Mouse (Mus musculus): Measurements from ENCODE around the gene Fbxw8. TPM values are rescaled to one million over a fixed set of nuclear protein-coding genes. Genes with fewer than 3 reads are reported as not detected.

Gene Fbxw8
- polyA plus RNA-seq, 3 experiments from 2014 or later, result 3.2 to 3.5 (median 3.3) TPM

DNA sequence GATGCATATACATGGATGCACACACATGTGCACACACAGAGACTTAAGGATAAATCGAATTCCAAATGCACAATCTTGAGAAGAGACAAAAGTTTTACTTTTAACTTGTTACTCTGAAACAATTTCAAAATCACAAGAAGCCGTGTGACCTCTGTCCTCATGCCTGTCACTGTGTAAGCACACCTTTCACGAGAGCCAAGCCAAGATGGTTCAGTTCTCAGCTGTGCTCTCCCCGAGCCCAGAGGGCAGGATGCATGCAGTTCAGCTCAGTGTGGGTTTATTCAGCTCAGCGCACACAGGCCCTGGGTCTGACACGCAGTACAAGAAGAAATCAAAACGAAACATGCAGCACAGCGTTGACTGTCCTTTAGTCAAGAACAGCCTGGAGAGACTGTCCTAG is 49.7 kb downstream of the Fbxw8 start:
- ATAC-seq, result no peak

DNA sequence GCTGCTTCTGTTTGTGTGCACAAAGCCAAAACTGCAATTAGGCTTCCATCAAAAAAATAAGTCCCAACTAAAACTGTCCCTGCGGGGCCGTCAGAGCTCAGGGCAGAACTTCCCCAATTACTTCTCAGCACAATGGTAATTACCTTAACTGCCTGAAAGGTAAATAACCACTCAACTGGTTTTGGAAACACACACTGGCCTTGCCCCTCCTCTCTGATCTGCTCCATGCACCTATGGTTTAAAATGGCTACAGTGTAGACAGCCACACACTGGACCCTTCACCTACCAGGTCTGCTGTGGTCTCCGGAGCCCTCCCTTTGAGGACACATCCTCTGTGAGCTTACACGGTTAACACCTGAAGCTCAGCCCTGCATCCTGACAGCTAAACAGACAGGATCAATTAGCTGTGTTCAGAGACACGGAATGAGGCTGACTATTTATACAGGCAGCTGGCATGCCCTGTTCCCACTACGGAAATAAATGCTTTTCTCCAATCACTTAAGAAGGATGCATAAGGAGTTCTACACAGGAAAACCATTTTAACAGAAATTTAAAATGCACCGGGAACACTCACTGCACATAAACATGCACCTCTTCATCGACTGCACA is 55.3 kb downstream of the Fbxw8 start:
- no peak for ATAC-seq

DNA sequence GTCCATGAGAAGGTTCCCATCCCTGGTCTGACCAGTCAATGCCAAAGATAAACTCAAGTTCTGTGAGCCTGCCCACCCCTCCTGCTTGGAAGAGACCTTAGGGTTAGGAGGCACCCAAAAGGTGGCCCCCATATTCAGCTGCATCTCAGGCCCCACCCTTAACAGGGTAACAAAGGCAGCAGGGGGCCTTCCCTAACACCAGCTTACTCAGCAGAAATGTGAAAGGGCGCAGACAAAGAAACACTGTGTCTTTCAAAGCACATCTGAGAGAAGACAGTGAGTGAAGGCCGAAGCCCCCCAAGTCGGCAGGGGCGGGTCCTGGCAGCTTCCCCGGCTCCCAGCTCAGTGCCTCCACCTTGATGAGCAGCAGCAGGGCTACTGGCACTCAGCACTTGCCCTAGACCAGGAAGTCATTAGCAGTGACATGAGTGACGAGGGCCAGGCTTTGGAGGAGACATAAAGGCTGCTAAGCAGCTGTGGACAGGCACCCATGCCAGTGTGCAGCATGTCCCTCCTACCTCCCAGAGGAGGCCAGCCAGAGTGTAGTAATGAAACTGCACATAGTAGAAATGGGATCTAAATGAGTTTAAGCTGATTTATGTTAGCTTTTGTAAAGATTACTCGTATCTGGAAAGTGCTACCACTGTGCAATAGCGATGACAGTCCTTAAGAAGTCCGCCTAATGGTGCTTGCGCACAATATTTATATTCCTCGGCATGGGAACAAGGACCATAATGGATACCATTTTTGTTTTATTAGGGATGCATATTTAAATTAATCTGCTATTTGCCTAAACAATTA is 56.0 kb downstream of the Fbxw8 start:
- ATAC-seq, result no peak

DNA sequence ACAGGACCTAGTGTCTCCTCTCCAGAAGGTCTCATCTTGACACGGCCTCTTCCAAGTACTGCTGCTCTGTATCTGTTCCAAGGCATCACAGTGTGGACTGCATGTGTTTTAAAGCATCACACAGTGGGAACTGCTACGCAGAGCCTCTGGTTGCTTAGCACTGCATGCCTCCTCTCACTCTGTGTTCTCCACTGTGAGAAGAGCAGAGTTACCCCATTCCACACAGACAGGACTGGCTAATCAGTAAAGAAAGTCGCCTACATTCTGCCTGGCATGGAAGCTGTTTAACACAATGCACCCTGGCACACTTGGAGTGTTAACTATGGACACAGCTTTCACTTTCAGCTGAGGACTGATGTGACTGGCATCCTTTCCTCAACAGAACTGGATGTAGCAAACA is 58.9 kb downstream of the Fbxw8 start:
- no peak for ATAC-seq

DNA sequence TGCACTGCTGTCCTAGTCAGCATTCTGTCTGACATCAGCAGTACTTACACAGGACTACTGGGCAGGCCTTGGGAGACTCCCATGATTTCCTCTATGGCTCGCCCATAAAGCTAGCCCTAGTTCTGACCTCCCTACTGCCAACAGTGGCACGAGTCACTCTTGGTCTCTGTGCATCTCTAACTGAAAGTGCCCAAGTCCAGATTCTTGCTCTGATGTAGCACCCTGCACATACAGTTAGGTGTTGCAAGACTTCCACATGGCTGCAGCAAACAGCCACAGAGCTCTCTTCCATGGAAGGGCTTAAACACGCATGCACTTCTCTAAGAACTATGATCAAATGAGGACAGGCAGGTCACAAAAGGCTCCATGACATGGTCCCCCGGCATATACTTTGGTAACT is 59.4 kb downstream of the Fbxw8 start:
- ATAC-seq, result no peak

DNA sequence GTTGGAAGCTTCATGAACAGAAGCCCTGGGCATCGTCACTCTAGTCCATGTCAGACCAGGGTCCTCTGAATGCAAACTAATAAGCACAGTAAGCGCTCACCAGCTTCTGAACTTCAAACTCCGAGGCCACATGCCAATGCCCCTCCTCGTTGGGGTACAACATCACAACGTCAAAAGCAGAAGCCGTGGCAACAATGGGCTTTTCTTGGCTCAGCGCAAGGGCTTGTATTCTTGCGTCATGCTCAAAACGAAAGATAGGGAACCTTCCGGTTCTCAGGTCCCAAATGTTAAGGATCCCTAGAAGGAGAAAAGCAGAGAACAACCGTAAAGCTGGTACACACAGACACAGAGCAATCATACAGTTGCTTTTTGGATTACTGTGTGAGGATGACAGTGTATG is 59.8 kb downstream of the Fbxw8 start:
- no peak for ATAC-seq

DNA sequence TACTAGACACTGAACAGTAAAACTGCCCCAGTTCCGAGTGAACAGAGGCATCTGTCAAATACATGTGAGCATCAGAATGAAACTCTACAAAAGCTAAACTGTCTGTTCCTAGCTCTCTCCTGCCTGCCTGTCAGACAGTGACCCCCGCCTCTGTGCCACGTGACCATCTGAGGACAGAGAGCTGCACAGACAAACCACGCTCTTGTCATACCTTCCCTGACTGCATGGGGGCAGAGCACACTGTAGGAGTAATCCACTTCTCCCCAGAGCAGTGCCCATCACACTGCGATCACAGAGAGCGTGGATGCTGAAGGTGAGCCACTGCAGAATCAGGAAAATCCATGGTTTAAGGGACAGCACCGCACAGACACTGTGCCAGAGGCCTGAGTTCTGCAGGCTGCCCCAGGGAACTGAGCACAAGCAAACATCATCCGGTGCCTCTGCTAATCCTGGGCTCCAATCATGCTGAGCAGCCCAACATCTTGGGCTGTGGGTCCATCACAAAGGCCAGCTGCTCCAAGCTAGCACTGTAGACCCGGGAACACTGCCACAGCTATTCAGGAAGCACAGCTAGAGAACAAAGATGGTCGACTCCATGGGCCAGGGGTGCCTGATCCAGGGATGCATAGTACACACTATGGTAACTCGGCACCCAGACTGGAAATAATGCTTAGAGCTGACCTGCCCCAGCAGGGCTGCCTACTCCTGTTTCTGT is 61.8 kb downstream of the Fbxw8 start:
- ATAC-seq, result no peak

DNA sequence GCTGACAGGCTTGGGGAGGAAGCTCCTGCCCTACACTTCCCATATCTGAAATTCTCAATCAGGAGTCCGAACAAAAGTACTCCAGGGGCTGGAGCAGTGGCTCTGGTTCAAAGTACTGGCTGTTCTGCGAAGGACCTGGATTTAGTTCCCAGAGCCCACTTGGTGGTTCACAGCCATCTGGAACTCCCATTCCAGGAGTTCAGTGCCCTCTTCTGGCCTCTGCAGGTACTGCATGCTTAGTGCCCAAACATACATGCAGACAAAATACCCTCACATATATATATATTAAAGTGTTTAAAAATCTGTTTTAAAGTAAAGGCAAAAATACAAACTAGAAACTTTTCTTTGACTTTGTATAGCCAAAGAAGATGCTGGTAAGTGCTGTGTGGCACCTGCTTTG is 64.4 kb downstream of the Fbxw8 start:
- ATAC-seq, result no peak

DNA sequence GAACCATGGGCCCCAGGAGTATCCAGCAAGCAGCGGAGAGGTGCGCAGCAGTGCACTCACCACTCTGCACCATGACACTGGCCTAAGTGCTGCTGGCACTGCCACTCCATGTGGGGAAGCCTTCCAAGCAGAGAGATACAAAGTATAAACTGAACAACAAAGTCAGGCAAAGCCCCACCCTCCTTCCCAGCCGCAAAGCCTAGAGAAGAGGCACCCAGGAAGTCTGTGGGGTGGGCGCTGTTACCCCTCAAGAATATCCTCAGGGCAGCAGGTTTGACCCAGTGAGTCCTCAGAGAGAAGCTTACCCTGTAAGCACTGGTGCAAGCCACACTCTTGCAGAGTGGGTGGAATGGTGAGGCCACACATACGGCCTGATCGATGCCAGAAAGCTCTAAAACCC is 65.2 kb downstream of the Fbxw8 start:
- no peak for ATAC-seq

DNA sequence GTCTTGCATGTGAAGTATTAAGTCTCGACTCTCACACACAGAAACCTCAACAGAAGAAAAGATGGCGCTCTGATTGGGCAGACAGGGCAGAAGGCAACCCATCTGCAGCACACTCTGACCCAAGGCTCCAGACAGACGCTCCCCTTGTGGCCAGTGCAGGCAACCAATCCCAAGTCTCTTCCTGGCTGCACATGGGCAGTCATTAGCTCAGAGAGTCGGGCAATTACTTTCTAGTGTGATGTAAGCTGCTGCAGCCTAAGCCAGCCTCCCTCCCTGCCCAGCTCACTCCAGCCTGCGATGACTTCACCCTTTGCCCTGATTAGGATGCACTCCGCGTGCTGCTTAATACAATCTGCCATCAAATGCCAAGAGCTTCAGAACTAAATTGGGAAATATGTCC is 66.2 kb downstream of the Fbxw8 start:
- no peak for ATAC-seq

DNA sequence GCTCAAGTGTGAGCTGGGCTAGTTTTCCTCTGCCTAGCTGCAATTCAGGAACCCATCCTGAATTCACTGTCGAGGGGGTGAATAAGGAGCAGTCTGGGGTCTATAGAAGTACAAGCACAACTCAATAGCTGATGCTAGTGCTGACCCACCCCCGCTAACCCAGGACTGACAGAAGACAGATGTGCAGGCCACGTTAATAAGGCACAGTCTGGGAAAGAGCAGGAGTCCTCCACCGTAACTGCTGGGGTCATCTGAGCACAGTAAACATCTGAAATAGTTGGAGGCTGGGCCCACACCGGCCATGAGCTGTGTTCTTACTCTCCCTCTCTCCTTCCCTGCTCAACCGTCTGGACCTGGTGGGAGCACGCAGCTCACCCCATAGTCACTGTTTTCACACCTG is 68.3 kb downstream of the Fbxw8 start:
- no peak for ATAC-seq

DNA sequence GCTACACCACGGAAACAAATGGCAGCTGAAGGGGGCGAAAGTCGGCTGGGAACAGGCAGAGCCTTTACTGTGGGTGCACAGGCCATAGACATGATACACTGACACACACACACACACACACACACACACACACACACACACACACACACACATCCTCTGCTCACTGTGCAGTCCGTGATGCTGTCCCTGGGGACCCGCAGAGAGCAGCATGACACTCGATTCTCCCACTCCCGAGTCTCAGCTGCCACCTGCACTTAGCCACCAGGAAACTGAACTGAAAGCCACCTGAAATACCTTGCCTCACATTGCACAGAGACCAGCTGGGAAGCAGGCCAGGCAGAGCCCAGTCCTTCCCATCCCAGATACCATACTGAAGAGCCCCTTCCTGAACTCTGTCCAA is 70.0 kb downstream of the Fbxw8 start:
- no peak for ATAC-seq

DNA sequence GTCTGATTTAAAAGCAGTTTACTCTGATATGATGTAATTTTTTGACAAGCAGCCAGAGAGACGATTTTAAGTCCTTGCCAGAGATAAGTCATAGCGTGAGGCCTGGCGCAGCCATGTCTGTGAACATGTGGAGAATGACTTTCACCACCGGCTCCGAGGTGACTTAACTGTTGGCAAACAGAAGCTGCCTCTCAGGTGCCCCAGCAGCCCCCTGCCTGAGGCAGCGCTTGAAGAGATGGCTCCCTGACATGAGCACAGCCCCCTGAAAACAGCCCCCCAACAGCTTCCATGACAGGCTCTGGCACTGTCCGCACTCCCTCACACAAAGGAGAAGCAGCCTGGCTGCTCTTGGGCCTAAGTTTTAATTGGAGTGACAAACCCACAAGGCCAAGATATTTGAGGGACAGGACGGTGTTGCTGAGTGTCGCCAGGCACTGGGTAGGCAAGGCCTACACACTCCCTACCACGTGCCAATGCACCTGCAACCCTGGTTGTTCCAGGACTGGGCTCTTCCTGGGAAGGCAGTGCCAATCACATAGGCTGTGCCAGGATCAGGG is 71.0 kb downstream of the Fbxw8 start:
- ATAC-seq, result no peak

DNA sequence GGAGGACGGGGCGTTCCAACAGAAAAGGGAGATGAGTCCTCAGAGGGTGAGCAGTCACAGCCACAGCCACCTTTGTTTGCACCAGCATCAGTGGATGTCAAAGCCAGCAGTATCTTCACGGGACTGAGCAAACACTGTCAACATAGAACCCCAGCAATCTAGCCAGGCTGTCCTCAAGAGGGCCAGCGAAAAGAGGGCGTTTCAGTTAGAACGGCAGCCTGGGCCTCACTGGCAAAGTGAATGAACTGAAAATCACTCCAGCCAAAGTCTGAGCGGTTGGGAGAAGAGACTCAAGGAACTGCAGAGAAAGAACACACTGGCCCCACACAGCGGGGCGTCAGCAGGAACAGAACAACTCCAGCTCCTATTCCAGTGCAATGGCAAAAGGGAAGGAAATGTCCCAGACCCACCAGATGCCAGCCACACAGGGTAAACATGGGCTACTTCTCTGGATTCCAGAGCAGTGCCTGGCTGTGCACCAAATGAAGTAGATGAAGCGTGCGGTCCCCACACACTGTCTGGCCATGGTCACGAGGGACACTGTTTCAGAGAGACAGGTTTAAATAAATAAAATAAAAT is 72.1 kb downstream of the Fbxw8 start:
- ATAC-seq, result no peak

DNA sequence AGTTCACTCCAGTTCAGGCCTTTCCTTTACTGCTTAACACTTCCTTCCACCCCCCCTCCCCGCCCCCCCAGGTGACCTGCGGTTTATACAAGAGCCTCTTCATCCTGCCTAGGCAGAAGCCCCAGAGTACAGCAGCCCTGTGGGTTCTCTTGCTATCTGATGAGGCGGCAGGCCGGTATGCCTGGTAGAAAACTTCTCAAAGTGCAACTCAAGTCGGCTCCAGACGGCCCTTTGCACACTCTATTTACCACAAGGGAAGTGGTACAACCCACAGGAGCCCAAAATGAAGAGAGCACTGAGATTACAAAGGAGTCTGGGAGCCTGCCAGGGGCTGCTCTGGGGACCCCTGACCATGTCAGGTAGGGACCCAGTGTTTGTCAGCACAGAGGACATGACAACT is 73.3 kb downstream of the Fbxw8 start:
- peak; percentile 94 for ATAC-seq

DNA sequence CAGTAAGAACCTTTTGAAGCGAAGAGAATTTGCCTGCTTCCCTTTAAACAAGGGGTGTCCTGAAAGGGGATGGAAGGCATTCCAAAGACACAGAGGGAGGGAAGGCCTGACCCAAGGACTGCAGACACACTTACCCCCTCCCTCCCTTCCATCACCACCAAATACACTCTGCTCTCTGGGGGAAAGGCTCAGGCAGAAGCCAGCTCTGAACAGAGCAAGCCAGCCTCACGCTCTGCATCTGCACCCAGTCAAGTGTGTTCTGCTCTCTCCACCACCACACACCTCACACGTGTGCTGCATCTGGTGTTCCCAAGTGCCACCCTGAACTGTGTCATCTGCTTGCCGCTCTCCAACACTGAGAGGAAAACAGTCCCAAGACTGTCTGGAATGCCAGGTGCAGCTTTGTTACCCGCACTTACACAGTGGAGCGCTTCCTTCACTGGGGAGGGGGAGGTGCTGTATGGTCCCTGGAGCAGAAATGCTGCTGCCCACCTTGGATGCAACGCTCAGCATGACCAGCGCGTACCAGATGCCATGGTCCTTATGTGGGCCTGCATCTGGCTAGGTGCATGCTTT is 73.8 kb downstream of the Fbxw8 start:
- ATAC-seq, result no peak

DNA sequence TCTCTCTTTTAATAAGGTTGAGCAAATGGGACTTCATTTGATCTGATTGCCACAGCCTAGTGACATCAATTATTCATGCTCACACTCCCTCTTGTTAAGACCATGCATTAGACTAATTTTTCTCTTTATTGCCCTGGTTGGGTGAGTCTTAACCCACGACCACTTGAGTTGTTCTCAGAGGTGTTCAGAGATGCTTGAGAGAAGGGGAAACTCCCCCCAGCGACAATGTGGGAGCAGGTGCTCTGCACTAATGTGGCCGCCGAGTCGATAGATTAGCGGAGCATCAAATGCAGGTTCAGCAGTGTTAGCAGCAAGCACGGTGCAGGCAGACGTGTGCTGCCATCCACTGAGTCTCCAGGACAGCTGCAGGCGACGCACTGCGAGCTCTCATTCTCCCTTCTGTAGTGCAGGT is 75.4 kb downstream of the Fbxw8 start:
- ATAC-seq, result no peak

DNA sequence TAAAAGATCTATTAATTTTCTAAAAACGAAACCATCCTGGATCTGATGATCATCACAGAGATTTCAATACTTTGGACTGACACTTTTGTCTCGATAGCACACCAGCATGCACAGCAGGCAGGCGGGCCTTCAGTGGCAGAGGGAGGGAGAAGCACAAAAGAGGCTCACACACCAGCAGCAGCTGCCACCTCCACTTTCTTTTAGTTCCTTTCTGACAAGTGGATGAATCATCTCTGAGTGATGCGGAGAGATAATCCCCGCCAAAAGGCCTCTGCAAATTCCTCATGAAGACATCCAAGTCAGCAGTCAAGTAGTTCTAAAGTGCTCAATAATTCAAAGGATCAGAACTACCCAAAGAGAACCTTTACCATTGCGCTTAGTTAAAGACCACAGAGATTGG is 75.9 kb downstream of the Fbxw8 start:
- no peak for ATAC-seq

DNA sequence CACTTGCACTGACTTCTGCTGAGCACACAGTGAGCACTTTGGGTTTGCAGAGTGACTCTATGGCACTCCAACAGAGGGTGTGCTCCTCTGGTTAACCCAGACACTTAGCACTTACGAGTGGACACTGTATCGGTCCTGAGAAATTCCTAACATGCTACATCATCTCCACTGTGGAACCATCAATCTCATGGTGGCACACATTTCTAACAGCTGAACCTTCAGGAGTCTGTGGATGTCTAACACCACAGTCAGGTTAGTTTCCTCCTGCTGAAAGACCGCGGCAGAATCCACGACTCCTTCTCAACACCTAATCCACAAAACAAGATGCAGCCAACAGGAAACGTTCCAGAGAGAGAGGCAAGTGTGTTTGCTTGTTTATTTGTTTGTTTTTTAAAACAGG is 76.7 kb downstream of the Fbxw8 start:
- ATAC-seq, result no peak

DNA sequence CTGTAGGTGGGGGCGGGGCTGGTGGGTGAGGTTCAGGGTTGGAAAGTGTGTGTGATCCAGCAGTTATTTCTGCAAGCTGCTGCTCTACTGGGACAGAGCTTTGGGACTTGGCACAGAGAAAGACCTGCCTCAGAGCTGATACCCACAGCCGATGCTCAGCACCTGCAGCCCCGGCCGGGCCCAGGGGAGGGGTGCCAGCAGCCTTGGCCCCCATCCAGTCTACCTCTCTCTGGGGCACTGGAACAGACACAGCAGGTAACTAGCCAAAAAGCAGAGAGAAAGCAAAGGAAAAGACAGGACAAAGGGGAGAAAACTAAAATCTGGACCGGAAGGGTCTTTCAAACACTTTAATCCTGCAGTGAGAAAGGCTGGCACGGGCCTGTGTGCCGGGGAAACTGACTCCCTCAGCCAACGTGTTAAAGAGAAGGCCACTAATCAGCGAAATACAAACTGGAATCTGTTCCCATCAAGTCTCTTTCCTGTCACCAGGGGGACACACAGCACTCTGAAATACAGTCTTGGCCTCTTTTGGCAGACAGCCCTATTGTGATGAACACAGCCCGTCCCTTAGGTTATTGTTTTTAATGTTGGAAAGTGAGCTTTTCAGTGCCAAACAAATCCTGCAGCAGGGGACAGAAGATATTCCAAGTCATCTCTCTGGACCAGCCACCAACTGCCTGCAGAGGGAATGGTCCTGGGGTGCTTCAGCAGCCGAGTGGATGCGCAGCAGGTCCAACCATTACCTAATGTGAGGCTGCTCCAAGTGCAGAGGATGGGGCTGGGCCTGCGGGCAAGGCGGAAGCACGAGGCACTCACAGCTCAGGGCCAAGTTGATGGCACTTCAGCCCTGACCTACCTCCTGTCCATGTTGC is 78.3 kb downstream of the Fbxw8 start:
- no peak for ATAC-seq

DNA sequence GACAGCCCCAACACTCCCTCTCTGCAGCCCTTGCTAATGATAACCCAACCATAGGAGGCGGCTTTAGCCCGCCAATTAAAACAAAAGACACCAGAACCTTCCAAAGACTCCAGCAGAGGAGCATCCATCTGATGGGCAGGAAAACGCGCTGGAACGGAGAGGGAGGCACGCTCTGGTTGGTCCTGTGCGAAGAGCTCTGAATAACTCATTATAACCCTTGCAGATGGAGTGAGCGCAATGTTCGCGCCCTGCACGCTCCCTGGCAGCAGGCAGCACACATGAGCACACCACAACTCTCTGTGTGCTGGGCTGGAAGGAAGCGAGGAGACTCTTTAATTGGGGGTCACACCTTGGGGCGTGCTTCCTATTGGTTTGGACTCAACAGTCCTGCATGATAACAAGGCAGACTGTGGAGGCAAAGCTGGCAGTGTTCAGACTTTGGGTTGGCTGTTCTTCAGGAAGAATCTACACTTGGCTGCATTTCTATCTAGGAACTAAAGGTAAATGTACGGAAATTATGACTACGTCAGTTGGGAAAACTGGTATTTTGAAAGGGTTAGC is 82.0 kb downstream of the Fbxw8 start:
- ATAC-seq, result no peak

DNA sequence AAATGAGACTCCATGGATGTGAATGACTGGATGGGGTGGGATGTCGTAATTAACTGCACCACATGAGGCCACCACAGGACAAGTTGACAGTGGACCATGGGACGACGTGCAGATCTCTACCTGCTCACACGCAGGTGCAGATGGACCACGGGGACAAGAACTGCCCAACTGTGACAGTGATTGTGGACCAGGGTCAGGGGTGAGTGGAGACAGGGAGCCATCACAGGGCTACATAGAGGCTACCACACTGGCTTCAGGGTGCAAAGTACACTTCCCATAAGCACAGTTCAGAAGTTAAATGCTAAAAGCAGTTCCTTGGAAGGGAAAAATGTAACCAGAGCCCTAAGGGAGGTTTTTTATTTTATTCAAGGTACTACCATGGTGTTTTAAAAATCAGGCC is 83.5 kb downstream of the Fbxw8 start:
- no peak for ATAC-seq
